Mouse (Mus musculus) intestine, postnatal 0 days (tissue): ENCODE results near the gene Snx17. TPM values are rescaled to one million over a fixed set of nuclear protein-coding genes. Genes with fewer than 3 reads are reported as not detected.

Experiments
- ATAC-seq: fragments of 200-750 bp; cut with Nextera tagmentation; 2 replicates; pipeline ENCODE4 v1.8.0; 2017; ENCODE audit warnings: mild to moderate bottlenecking, moderate TSS enrichment, moderate library complexity
- H3K27ac ChIP-seq: fragments of 300-500 bp; sonication (generic); 2 replicates; pipeline ENCODE4 v1.5.1; 2014; ENCODE audit warnings: mild to moderate bottlenecking, low read depth, low read length, moderate library complexity
- H3K27me3 ChIP-seq: fragments of 300-500 bp; sonication (generic); replicated peaks from 2 replicates; pipeline ENCODE4 v1.6.1; 2014; ENCODE audit warnings: low read length, mixed read lengths; ENCODE audit not compliant: control insufficient read depth, insufficient read depth
- H3K36me3 ChIP-seq: fragments of 300-500 bp; sonication (generic); 2 replicates; pipeline ENCODE4 v1.6.1; 2014; ENCODE audit warnings: mild to moderate bottlenecking, moderate library complexity; ENCODE audit not compliant: control insufficient read depth, insufficient read depth
- H3K4me1 ChIP-seq: fragments of 300-500 bp; sonication (generic); replicated peaks from 2 replicates; pipeline ENCODE4 v1.6.1; 2014; ENCODE audit warnings: antibody characterized with exemption, low read length, mixed read lengths; ENCODE audit not compliant: control insufficient read depth, insufficient read depth
- H3K4me2 ChIP-seq: fragments of 300-500 bp; sonication (generic); replicated peaks from 2 replicates; pipeline ENCODE4 v1.6.1; 2014; ENCODE audit warnings: low read depth, mild to moderate bottlenecking, moderate library complexity
- H3K4me3 ChIP-seq: fragments of 300-500 bp; sonication (generic); 2 replicates; pipeline ENCODE4 v1.5.1; 2014; ENCODE audit warnings: low read depth, low read length
- H3K9ac ChIP-seq: fragments of 300-500 bp; sonication (generic); 2 replicates; pipeline ENCODE4 v1.6.1; 2014; ENCODE audit warnings: mild to moderate bottlenecking, low read depth, low read length
- H3K9me3 ChIP-seq: fragments of 300-500 bp; sonication (generic); 2 replicates; pipeline ENCODE4 v1.6.1; 2016; ENCODE audit warnings: mixed run types; ENCODE audit not compliant: control insufficient read depth
- CTCF ChIP-seq: sonication (generic); IDR thresholded peaks from 2 replicates; pipeline ENCODE4 v1.5.1; 2016; ENCODE audit warnings: low read depth, mild to moderate bottlenecking, control low read depth, antibody characterized with exemption, moderate library complexity
- WGBS: fragments of 180-500 bp; shearing (Covaris S2); extraction: QIAGEN DNeasy Blood & Tissue Kit; methylation state at CpG from one replicate; pipeline ENCODE4 v1.1.7; 2014; 5-methylcytosine and 5-hydroxymethylcytosine counted together
- polyA plus RNA-seq: library from polyadenylated mRNA; unstranded; fragments of >200 nt; fragmentation: Nextera tagmentation; extraction: Ambion mirVana; gene quantifications from 2 replicates; pipeline ENCODE4 v1.2.1, GENCODE M21; 2015

Snx17 gene
- polyA plus RNA-seq, 1 experiment from 2014 or later: 122 TPM

DNA sequence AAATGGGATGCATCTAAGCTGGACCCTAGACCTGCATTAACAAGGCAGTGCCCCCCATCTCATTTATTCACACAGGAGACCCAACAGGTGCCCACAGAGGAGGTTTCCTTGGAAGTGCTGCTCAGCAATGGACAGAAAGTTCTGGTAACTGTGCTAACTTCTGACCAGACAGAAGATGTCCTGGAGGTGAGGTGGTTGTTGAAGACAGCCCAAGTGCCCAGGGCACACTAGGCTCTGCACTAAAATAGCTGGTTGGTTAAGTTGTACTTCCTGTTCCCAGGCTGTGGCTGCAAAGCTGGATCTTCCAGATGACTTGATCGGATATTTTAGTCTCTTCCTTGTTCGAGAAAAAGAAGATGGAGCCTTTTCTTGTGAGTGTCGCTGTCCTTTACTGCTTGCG, 2.6 kb downstream of the Snx17 start:
- peaks cover 64% of the 10 kb centered on the region for H3K36me3 ChIP-seq
- 90% methylated on average over 4 of the region's 4 CpGs for WGBS
- peak overlapping the region; percentile 96; the same call in 1 of the 2 replicates for H3K27ac ChIP-seq
- no peaks in the 10 kb centered on the region for H3K27me3 ChIP-seq
- no peak overlapping the region for H3K4me3 ChIP-seq
- no peaks in the 10 kb centered on the region; the same call in 1 of the 2 replicates for H3K9me3 ChIP-seq
- H3K4me1 ChIP-seq: no peaks in the 10 kb centered on the region; the same call in 1 of the 2 replicates
- ATAC-seq: no peak
- no peak for TF ChIP-seq CTCF
- no peak overlapping the region for H3K4me2 ChIP-seq
- H3K9ac ChIP-seq: no peak overlapping the region

DNA sequence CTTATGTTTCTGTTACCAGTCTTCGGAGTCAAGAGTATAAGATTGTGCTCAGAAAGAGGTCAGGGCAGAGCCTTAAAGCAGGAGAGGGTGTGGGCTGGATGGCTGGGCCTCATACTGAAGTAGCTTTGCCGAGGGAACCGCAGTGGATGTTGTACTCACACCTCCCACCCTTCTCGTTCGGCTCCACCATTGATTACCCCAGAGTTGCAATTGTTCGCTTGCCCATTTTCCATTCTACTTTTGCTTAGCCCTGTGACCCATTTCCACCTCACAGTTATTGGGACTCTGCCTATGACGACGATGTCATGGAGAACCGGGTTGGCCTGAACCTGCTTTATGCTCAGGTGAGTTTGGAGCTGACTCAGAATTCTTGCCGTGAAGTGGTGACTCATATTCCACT, 3.2 kb downstream of the Snx17 start:
- H3K36me3 ChIP-seq: peaks cover 62% of the 10 kb centered on the region

DNA sequence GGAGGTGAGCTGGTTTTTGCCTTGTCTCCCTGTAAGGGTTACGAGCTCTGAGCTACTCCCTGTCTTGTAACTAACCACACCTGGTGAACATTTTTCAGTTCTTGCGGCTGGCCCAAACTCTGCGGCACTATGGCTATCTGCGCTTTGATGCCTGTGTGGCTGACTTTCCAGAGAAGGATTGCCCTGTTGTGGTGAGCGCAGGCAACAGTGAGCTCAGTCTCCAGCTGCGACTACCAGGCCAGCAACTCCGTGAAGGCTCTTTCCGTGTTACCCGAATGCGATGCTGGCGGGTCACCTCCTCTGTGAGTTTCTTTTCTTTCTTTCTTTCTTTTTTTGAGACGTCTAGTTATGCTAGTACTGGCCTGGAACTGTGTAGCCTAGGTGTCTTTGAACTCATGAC, 4.0 kb downstream of the Snx17 start:
- H3K36me3 ChIP-seq: peaks cover 62% of the 10 kb centered on the region
- WGBS: 91% methylated on average over 12 of the region's 12 CpGs

More for the DNA sequence above, 3.2 kb downstream of the Snx17 start:
- Histone ChIP-seq H3K9me3 (no peaks in the 10 kb centered on the region; the same call in 1 of the 2 replicates), H3K27me3 (no peaks in the 10 kb centered on the region), H3K4me3 (no peak overlapping the region), H3K4me1 (no peaks in the 10 kb centered on the region; the same call in 1 of the 2 replicates), H3K27ac (peak overlapping the region; percentile 5; the same call in 1 of the 2 replicates), H3K9ac (no peak overlapping the region), H3K4me2 (no peak overlapping the region)
- no peak for TF ChIP-seq CTCF
- no peak for ATAC-seq
- 85% methylated on average over 10 of the region's 10 CpGs for WGBS

DNA sequence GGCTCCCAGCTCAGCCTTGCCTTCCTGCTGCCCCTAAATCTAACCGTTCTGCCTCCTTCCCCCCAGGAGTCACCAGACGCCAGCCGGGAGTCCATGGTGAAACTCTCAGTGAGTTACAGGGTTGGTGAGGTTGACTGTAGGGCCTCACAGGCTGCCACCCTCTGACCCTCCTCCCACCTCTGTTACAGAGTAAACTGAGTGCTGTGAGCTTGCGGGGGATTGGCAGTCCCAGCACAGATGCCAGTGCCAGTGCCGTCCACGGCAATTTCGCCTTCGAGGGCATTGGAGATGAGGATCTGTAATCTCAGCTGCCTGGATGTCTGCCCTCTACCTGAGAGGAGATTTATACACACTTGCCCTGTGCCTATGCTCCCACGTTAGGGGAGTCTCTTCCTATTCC, 5.1 kb downstream of the Snx17 start:
- no peak overlapping the region for H3K4me3 ChIP-seq
- no peak overlapping the region for H3K9ac ChIP-seq
- 80% methylated on average over 9 of the region's 9 CpGs for WGBS
- no peaks in the 10 kb centered on the region for H3K4me1 ChIP-seq
- peaks cover 62% of the 10 kb centered on the region for H3K36me3 ChIP-seq
- no peak for ATAC-seq
- H3K4me2 ChIP-seq: no peak overlapping the region
- H3K27ac ChIP-seq: peak overlapping the region; percentile 35; the same call in 1 of the 2 replicates
- TF ChIP-seq CTCF: no peak
- no peaks in the 10 kb centered on the region; the same call in 1 of the 2 replicates for H3K9me3 ChIP-seq
- H3K27me3 ChIP-seq: no peaks in the 10 kb centered on the region

More for the DNA sequence above, 4.0 kb downstream of the Snx17 start:
- Histone ChIP-seq H3K4me2 (no peak overlapping the region), H3K27me3 (no peaks in the 10 kb centered on the region), H3K4me1 (no peaks in the 10 kb centered on the region), H3K9me3 (no peaks in the 10 kb centered on the region; the same call in 1 of the 2 replicates), H3K27ac (no peak overlapping the region), H3K9ac (no peak overlapping the region), H3K4me3 (no peak overlapping the region)
- no peak for TF ChIP-seq CTCF
- ATAC-seq: no peak

DNA sequence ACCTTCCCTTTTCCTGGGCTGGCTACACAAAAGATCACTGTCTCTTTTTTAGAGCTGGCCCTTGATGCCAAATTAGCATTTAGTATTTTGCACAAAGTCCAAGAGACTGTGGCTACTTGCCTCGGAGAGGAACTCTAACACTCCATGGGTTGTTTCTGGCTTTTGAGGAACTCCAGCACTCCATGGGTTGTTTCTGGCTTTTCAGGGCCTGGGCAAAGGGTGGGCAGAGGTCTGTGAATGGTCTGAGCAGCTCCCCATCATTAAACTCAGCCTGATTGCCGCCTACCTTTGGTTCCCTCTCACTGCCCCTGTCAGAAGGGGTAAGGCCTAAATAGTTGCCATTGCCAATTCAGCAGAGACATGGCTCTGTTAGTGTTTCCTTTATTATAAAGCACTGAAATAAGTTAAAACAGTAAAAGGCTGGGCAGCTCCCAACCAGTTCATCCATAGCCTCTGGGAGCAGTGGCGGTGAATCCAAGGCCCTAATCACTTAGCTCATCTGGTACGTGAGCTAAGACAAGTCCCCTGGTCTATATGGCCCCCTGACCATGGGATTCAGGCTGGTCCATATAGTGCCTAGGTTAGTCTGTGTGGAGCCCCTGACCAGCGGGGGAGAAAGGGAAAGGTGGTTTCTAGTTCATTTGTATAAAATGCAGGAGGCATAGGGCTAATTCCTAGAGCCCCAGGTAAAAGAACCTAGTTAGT, 5.7 kb downstream of the Snx17 start:
- Histone ChIP-seq H3K36me3 (peaks cover 66% of the 10 kb centered on the region), H3K9ac (no peak overlapping the region), H3K4me1 (no peaks in the 10 kb centered on the region), H3K27me3 (no peaks in the 10 kb centered on the region), H3K4me2 (no peak overlapping the region), H3K27ac (peak overlapping the region; percentile 35; the same call in 1 of the 2 replicates), H3K9me3 (no peaks in the 10 kb centered on the region; the same call in 1 of the 2 replicates), H3K4me3 (no peak overlapping the region)
- WGBS: 83% methylated on average over 5 of the region's 5 CpGs
- no peak for ATAC-seq
- TF ChIP-seq CTCF: no peak

DNA sequence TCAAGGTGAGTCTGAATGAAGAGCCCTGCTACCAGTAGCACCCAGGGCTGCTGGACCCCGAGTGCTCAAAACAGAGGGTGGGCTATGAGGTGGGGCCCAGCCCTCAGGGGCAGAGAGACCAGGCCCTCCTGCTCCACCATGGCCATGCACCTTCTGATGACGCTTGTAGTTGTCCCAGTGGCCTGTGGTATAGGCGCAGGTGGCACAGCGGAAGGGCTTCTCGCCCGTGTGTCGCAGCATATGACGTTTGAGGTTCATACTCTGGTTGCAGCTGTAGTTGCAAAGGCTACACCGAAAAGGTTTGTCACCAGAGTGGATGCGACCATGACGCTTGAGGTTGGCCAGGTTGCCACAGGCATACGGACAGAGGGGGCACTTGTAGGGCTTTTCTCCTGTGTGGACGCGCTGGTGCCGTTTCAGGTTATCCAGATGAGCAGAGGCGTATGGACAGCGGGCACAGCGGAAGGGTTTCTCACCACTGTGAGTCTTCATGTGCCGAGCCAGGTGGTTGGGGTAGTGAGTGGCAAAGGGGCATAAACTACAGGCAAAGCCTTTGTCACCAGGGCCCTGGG, 6.4 kb downstream of the Snx17 start:
- peaks cover 68% of the 10 kb centered on the region for H3K36me3 ChIP-seq

More for the DNA sequence above, 6.4 kb downstream of the Snx17 start:
- no peak overlapping the region for H3K4me3 ChIP-seq
- H3K27me3 ChIP-seq: no peaks in the 10 kb centered on the region
- ATAC-seq: no peak
- no peak for TF ChIP-seq CTCF
- 92% methylated on average over 19 of the region's 19 CpGs for WGBS
- H3K4me1 ChIP-seq: no peaks in the 10 kb centered on the region
- H3K9me3 ChIP-seq: no peaks in the 10 kb centered on the region; the same call in 1 of the 2 replicates
- no peak overlapping the region for H3K4me2 ChIP-seq
- no peak overlapping the region for H3K9ac ChIP-seq
- H3K27ac ChIP-seq: peak overlapping the region; percentile 35; the same call in 1 of the 2 replicates
